Mouse (Mus musculus) limb, embryonic 10.5 days (tissue): ENCODE measurements around the gene Ly6g6c. TPM values are rescaled to one million over a fixed set of nuclear protein-coding genes. Genes with fewer than 3 reads are reported as not detected.
A peak's percentile ranks its signal among the peaks of the same experiment; 100 is the strongest.

ENCODE experiments used
- DNase-seq: peaks from one replicate; pipeline ENCODE4 v3.0.0-alpha.2; 2017; ENCODE audit warnings: low spot score
- H3K27ac ChIP-seq: fragments of 300-500 bp; sonication (generic); 2 replicates; pipeline ENCODE4 v1.5.1; 2016; ENCODE audit warnings: mild to moderate bottlenecking
- H3K27me3 ChIP-seq: fragments of 300-500 bp; sonication (generic); 2 replicates; pipeline ENCODE4 v1.6.1; 2016; ENCODE audit warnings: low read depth, mild to moderate bottlenecking; ENCODE audit not compliant: poor library complexity, severe bottlenecking
- H3K36me3 ChIP-seq: fragments of 300-500 bp; sonication (generic); 2 replicates; pipeline ENCODE4 v1.6.1; 2016; ENCODE audit warnings: mild to moderate bottlenecking, moderate library complexity
- H3K4me1 ChIP-seq: fragments of 300-500 bp; sonication (generic); 2 replicates; pipeline ENCODE4 v1.6.1; 2016
- H3K4me3 ChIP-seq: fragments of 300-500 bp; sonication (generic); 2 replicates; pipeline ENCODE4 v1.5.1; 2016; ENCODE audit warnings: mild to moderate bottlenecking, moderate library complexity
- H3K9me3 ChIP-seq: fragments of 300-500 bp; sonication (generic); replicated peaks from 2 replicates; pipeline ENCODE4 v1.6.1; 2016; ENCODE audit warnings: mild to moderate bottlenecking
- WGBS: fragments of 180-500 bp; shearing (Covaris S2); methylation state at CpG from one replicate; pipeline ENCODE4 v1.1.7; 2016; 5-methylcytosine and 5-hydroxymethylcytosine counted together
- polyA plus RNA-seq: library from polyadenylated mRNA; unstranded; fragments of >200 nt; fragmentation: Nextera tagmentation; extraction: Ambion mirVana; gene quantifications from 2 replicates; pipeline ENCODE4 v1.2.1, GENCODE M21; 2016

The Ly6g6c gene
- polyA plus RNA-seq, 1 experiment from 2014 or later, result not detected

- Histone ChIP-seq H3K36me3 (no peaks in the 10 kb centered on the region), H3K27ac (no peak overlapping the region), H3K4me3 (no peak overlapping the region), H3K27me3 (no peaks in the 10 kb centered on the region), H3K4me1 (0 out of 2 replicates have a peak, but pooled peaks cover 4% of the 10 kb centered on the region), H3K9me3 (no peaks in the 10 kb centered on the region)
- WGBS, result 89% methylated on average over 11 of the region's 11 CpGs
- peak; percentile 24 for DNase-seq
Observed at GRCm38 (mm10) chr17:35039121-35039873, 25.9 kb upstream of the Ly6g6c start.

GRCm38 (mm10) chr17:35043794-35044193 lies 21.4 kb upstream of the Ly6g6c start:
- no peak overlapping the region for H3K4me3 ChIP-seq
- no peak for DNase-seq
- H3K4me1 ChIP-seq, result peaks cover 42% of the 10 kb centered on the region
- H3K36me3 ChIP-seq, result no peaks in the 10 kb centered on the region
- WGBS, result 86% methylated on average over 4 of the region's 4 CpGs
- H3K27me3 ChIP-seq, result no peaks in the 10 kb centered on the region
- H3K27ac ChIP-seq, result no peak overlapping the region; the same call in 1 of the 2 replicates
- no peaks in the 10 kb centered on the region for H3K9me3 ChIP-seq

DNA sequence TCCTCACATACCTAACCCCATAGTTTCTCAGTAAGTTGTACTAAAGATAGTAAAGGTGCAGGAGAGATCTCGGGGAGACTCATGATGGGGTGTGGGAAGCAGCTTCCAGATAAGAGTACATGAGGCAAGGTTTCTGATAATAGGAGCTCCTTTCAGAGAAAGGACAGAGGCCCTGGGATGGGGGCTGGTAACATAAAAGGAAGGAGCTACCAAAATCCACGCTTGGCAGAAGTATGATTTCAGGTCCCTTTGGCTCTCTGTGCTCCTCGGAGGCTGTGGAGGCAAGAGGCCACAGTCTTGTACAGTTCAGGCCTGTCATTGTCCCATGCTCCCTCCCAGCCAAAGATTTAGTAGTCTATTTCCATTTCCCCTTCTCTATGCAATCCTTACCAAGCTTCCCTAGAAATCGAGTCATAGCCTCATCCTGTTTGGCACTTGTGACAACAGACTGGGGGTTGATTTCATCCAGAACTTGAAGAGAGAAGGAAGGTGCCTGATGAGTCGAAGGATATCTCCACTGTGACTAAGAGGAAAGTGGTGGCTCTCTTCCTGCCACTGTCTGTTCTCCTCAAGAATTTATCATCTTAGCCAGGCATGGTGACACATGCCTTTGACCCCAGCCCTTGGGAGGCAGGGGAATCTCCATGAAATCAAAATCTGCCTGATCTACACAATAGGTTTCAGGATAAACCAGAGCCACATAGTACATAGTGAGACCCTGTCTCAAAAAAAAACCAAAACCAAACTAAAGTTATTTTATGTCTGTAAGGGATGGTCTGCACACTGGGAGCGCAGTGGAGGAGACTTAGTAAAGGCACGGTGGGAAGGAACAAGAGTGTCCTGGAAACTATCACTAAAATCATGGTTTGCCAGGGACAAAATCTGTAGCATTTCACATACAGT lies 20.0 kb upstream of the Ly6g6c start:
- H3K4me1 ChIP-seq, result peaks cover 55% of the 10 kb centered on the region
- H3K4me3 ChIP-seq, result peak overlapping the region; percentile 70
- H3K27me3 ChIP-seq, result no peaks in the 10 kb centered on the region
- H3K9me3 ChIP-seq, result no peaks in the 10 kb centered on the region
- peak overlapping the region; percentile 97 for H3K27ac ChIP-seq
- no peaks in the 10 kb centered on the region for H3K36me3 ChIP-seq
- 86% methylated on average over 7 of the region's 7 CpGs for WGBS
- DNase-seq, result peak; percentile 28

GRCm38 (mm10) chr17:35045807-35046680 lies 19.1 kb upstream of the Ly6g6c start:
- peak overlapping the region; percentile 70 for H3K4me3 ChIP-seq
- peaks cover 64% of the 10 kb centered on the region for H3K4me1 ChIP-seq
- no peaks in the 10 kb centered on the region for H3K9me3 ChIP-seq
- DNase-seq, result no peak
- H3K27ac ChIP-seq, result peak overlapping the region; percentile 97
- H3K27me3 ChIP-seq, result no peaks in the 10 kb centered on the region
- H3K36me3 ChIP-seq, result no peaks in the 10 kb centered on the region
- 5% methylated on average over 48 of the region's 48 CpGs for WGBS

DNA sequence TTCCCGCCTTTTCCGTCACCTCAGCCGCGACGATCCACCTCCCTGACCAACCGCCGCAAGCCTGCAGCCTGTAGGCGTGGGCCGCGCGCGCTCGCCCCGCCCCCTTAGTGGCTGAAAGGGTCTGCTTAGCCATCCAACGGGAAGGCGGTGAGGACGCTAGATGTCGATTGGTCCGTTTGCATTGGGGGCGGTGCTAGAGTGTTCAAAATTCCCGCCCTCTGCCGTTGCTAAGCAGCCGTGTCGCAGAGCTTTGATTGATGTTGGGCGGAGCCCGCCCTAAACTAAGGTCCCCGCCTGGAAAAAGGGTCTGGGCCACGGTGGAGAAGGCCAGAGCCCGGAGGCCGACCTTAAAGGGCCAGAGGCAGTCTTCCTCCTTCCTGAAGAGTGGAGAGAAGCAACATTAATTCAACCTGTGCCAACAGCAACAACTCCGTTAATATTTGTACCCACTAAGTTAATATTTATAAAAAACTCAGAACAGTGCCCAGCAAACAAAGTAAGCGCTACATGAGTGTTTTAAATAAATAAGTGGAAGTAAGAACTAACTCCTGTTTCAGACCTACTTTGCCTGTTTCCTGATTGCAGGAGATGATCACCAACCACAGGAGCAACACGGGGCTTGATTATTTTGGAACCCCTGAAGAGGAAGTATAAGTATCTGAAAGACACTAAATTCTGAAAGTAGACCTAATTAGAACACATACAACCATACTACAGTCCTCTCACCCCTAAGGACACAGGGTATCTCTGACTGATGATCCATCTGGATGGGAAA lies 18.3 kb upstream of the Ly6g6c start, which contains the start of gene Msh5:
TSS of gene Msh5 (minus strand) at position 65 of the 775 bp plus-strand sequence.
- no peaks in the 10 kb centered on the region for H3K27me3 ChIP-seq
- 3% methylated on average over 33 of the region's 33 CpGs for WGBS
- H3K27ac ChIP-seq, result peak within 1 kb of the TSS; percentile 97
- no peaks in the 10 kb centered on the region for H3K9me3 ChIP-seq
- peak within 1 kb of the TSS; percentile 70 for H3K4me3 ChIP-seq
- H3K4me1 ChIP-seq, result peaks cover 72% of the 10 kb centered on the region
- peak; percentile 99 for DNase-seq
- no peaks in the 10 kb centered on the region for H3K36me3 ChIP-seq

DNA sequence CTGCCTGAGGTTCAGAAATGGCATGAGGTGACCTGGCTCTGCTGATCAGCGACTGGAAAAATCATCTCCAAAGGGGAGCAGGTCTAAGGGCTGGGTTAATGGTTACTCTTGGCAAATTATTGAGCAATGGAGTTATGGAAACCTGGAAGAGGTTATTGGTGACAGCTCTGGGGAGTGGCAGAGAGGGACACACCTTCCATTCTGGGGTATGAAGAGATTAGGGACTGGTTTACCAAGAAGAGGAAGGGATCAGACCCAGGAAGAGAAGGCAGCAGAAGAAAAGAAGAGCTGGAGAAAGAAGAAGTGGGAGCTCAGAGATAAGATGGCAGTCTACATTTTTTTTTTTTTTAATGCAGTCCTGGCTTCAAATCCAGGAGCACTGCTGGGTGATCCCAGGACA lies 17.5 kb upstream of the Ly6g6c start:
- no peak for DNase-seq

GRCm38 (mm10) chr17:35048149-35048931 lies 16.8 kb upstream of the Ly6g6c start:
- Histone ChIP-seq H3K27ac (peak overlapping the region; percentile 97), H3K4me1 (peaks cover 81% of the 10 kb centered on the region), H3K27me3 (no peaks in the 10 kb centered on the region), H3K36me3 (peaks cover 13% of the 10 kb centered on the region), H3K9me3 (no peaks in the 10 kb centered on the region), H3K4me3 (no peak overlapping the region)
- DNase-seq, result no peak
- 41% methylated on average over 11 of the region's 11 CpGs for WGBS

More for the DNA sequence above, 17.5 kb upstream of the Ly6g6c start:
- Histone ChIP-seq H3K4me1 (peaks cover 81% of the 10 kb centered on the region), H3K9me3 (no peaks in the 10 kb centered on the region), H3K4me3 (no peak overlapping the region), H3K27me3 (no peaks in the 10 kb centered on the region), H3K36me3 (peaks cover 6% of the 10 kb centered on the region), H3K27ac (peak overlapping the region; percentile 97)
- WGBS, result 52% methylated on average over 1 of the region's 1 CpGs

GRCm38 (mm10) chr17:35048932-35049440 lies 16.2 kb upstream of the Ly6g6c start:
- Histone ChIP-seq H3K4me1 (peaks cover 80% of the 10 kb centered on the region), H3K27me3 (no peaks in the 10 kb centered on the region), H3K4me3 (no peak overlapping the region), H3K27ac (peak overlapping the region; percentile 95), H3K36me3 (peaks cover 19% of the 10 kb centered on the region), H3K9me3 (no peaks in the 10 kb centered on the region)
- no peak for DNase-seq
- WGBS, result 85% methylated on average over 5 of the region's 5 CpGs

DNA sequence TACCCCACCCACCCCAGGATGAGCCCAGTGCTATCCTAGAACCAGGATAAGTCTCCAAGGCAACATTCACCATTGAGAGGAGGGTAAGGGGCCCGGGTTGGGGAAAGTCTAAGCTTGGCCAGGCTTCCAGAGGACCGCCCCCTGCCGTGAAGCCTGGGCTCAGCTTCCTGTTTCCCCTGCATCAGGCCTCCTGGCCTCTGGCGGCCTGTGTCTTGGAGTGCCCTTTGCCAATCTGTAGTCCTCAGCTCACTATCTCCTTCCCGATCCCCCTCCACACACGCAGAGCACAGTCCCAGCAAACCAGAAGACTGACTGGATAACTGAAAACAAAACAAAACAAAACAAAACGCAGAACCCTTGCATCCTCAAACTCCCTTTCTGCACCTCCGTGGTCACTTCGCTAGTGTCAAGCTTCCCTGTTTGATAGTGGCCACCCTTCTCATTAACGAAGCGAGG lies 15.6 kb upstream of the Ly6g6c start, which contains the start of gene Clic1:
TSS of gene Clic1 (plus strand) at position 406 of the 456 bp plus-strand sequence.
- Histone ChIP-seq H3K4me1 (peaks cover 77% of the 10 kb centered on the region), H3K36me3 (peaks cover 25% of the 10 kb centered on the region), H3K4me3 (peak within 1 kb of the TSS; percentile 76), H3K9me3 (no peaks in the 10 kb centered on the region), H3K27ac (peak within 1 kb of the TSS; percentile 95), H3K27me3 (no peaks in the 10 kb centered on the region)
- 2% methylated on average over 11 of the region's 11 CpGs for WGBS
- peak; percentile 83 for DNase-seq

- Histone ChIP-seq H3K4me1 (peaks cover 72% of the 10 kb centered on the region), H3K27me3 (no peaks in the 10 kb centered on the region), H3K27ac (peak overlapping the region; percentile 95), H3K4me3 (peak overlapping the region; percentile 76), H3K9me3 (no peaks in the 10 kb centered on the region), H3K36me3 (peaks cover 32% of the 10 kb centered on the region)
- peak; percentile 81 for DNase-seq
- 1% methylated on average over 27 of the region's 27 CpGs for WGBS
Observed at GRCm38 (mm10) chr17:35050126-35050750, 14.9 kb upstream of the Ly6g6c start.
